Mouse (Mus musculus): ENCODE measurements around the gene Slc25a33. TPM values are rescaled to one million over a fixed set of nuclear protein-coding genes. Genes with fewer than 3 reads are reported as not detected.

The Slc25a33 gene
- polyA plus RNA-seq, 1 experiment = 0.09 TPM

DNA sequence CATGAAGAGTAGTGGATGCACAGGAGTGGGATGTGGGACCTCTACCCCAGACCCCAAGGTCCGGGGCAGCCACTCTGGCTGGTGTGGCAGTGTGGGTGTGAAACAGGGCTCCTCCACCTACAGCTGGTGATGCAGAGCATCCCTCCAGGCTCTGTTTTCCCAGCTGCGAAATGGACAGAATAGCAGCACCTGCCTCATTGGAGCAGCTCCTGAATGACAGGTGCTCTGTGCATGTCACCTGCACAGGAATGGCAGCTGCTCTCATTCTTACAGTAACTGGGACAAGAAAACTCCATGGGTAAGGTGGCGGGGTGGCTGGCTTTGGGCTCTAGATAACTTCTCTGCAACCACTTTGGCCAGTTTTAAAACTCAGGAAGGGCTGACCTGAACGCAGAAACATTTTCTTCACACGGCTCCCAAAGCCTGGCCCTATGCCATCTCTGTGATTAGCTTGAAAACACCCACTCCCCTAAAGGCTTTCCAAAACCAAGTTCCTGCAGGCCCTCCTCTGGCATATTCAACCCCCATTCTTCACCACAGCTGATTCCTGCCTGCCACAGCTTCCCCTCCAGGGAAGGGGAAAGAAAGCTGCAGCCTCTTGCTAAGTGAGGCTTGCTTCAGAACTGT is 38.3 kb downstream of the Slc25a33 start:
- Histone ChIP-seq H3K4me3 (replicated peaks) (no peak overlapping the region), H3K36me3 (ENCODE audit: control insufficient read depth) (peaks cover 26% of the 10 kb centered on the region), H3K4me1 (ENCODE audit: control insufficient read depth) (peaks cover 41% of the 10 kb centered on the region), H3K27me3 (ENCODE audit: control insufficient read depth) (no peaks in the 10 kb centered on the region), H3K9me3 (ENCODE audit: control insufficient read depth, low read length) (no peaks in the 10 kb centered on the region)
- TF ChIP-seq TAL1 (IDR thresholded peaks at IDR 0.05; ENCODE audit: low read length) (no peak), GATA1 (IDR thresholded peaks at IDR 0.05; ENCODE audit: low read length) (no peak)

DNA sequence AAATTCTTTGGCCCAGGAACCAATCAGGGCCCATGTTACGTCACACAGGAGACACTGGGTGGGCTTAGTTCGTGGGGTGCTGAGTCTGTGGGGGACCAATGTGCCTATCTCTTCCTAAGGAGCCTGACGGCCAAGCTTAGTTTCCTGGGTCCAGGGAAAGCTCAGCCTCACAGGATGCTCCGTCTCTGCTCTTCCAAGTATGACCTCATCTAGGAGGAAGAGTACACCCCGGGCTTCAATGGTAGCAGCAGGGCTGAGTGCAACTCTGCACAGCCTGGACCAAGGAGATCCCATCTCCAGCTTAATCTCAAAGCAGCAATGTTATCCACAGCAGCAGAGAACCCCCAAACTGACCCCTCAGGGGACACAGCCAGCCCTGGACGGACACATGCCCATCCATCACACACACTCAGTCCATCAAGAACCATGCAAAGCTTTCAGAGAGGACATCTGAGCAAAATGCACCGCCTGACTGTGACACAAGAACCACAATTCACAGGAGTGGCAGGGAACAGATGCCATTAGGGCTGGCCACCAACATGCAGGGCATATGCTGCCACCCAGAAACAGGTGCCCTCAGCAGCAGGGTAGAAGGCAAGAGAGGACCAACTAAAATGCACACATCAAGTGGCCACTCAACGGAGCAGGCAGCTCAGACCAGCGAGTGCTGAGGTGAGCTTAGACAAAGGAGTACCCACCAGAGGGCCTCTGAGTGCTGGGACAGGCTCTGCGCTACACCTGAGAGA is 39.2 kb downstream of the Slc25a33 start:
- H3K4me1 ChIP-seq (ENCODE audit: control insufficient read depth) = peaks cover 41% of the 10 kb centered on the region
- H3K36me3 ChIP-seq (ENCODE audit: control insufficient read depth) = peaks cover 31% of the 10 kb centered on the region
- H3K9me3 ChIP-seq (ENCODE audit: control insufficient read depth, low read length) = no peaks in the 10 kb centered on the region
- no peak overlapping the region for H3K4me3 ChIP-seq (replicated peaks)
- no peaks in the 10 kb centered on the region for H3K27me3 ChIP-seq (ENCODE audit: control insufficient read depth)
- TF ChIP-seq GATA1 (IDR thresholded peaks at IDR 0.05; ENCODE audit: low read length) (no peak), TAL1 (IDR thresholded peaks at IDR 0.05; ENCODE audit: low read length) (no peak)

DNA sequence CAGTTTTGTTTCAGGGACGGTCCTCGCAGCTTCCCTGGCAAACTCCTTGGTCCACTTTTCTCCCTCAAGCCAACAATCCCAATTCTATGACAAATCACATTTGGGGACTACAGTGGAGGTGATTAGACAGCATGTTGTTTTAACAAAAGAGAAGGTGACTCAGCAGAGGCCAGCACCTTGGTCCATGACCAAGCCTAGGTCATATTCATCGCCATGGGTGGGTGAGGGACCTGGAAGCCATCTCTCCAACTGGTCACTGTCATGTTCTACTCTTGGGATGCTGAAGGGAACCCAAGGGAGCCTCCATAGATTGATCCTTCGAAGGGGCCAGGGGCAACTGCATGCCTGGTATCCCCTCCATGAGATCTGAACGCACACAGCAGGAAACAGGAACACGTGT is 39.8 kb downstream of the Slc25a33 start:
- no peaks in the 10 kb centered on the region for H3K9me3 ChIP-seq (ENCODE audit: control insufficient read depth, low read length)
- H3K27me3 ChIP-seq (ENCODE audit: control insufficient read depth) = no peaks in the 10 kb centered on the region
- peaks cover 37% of the 10 kb centered on the region for H3K36me3 ChIP-seq (ENCODE audit: control insufficient read depth)
- H3K4me1 ChIP-seq (ENCODE audit: control insufficient read depth) = peaks cover 41% of the 10 kb centered on the region
- TF ChIP-seq TAL1 (IDR thresholded peaks at IDR 0.05; ENCODE audit: low read length) (no peak), GATA1 (IDR thresholded peaks at IDR 0.05; ENCODE audit: low read length) (no peak)
- H3K4me3 ChIP-seq (replicated peaks) = no peak overlapping the region

DNA sequence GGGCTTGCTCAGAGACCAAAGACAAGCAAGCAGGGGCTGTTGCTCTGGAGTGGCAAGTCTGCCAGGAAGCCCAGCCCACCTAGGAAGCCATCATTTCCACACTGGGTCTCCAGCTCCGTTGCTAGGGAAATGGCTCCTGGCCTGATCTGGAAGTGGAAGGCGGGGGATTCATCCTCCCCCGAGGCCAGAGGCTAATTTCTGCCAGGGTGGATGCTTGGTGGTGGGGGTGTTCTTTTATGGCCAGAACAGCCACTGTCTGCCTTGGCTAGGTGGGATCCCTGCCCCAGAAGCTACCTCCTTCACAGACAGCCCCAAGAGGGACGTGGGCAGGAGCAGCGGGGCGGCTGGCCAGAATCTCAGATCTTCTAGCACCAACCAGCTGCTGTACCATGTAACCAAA is 40.3 kb downstream of the Slc25a33 start:
- TF ChIP-seq TAL1 (IDR thresholded peaks at IDR 0.05; ENCODE audit: low read length) (no peak), GATA1 (IDR thresholded peaks at IDR 0.05; ENCODE audit: low read length) (no peak)
- Histone ChIP-seq H3K36me3 (ENCODE audit: control insufficient read depth) (peaks cover 42% of the 10 kb centered on the region), H3K4me1 (ENCODE audit: control insufficient read depth) (peaks cover 41% of the 10 kb centered on the region), H3K9me3 (ENCODE audit: control insufficient read depth, low read length) (no peaks in the 10 kb centered on the region), H3K27me3 (ENCODE audit: control insufficient read depth) (no peaks in the 10 kb centered on the region), H3K4me3 (replicated peaks) (no peak overlapping the region)

DNA sequence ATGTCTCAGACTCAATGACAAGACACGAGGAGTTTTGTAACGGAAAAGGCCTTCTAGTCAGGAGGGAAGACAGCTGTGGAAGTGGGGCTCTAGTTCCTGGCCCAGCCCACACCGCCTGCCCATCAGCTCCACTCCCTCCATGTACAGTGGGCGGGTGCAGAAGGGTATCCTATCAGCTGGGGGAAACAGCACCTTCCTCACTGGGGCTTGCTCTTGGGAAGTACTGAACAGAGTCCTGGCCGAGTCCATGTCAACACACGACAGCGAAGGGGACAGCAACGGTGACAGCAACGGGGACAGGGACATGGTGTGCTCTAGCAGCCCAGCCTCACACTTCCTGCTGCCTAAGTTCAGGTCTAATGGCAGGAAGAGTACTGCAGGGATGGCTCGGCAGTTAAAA is 41.3 kb downstream of the Slc25a33 start:
- H3K4me1 ChIP-seq (ENCODE audit: control insufficient read depth) = peaks cover 35% of the 10 kb centered on the region

DNA sequence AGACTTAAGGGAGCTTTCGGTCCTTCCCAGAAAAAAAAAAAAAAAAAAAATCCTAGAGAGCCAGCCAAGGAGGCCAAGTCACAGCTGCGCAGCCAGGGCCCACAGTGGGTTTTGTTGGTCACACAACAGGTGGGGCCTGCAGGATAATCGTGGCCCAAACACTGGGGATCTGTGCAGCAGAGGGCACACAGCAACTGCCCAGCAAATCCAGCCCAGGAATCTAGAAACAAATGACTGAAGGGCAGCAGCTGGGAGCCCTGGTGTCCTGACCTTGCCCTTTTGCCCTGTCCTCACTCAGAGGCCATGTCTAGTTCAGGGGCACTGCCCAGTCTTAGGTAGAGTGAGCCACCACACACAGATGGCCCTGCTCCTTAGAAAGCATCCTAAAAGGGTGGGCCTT is 41.8 kb downstream of the Slc25a33 start:
- TF ChIP-seq TAL1 (IDR thresholded peaks at IDR 0.05; ENCODE audit: low read length) (no peak), GATA1 (IDR thresholded peaks at IDR 0.05; ENCODE audit: low read length) (no peak)
- Histone ChIP-seq H3K4me3 (replicated peaks) (no peak overlapping the region), H3K36me3 (ENCODE audit: control insufficient read depth) (peaks cover 53% of the 10 kb centered on the region), H3K4me1 (ENCODE audit: control insufficient read depth) (peaks cover 31% of the 10 kb centered on the region), H3K27me3 (ENCODE audit: control insufficient read depth) (no peaks in the 10 kb centered on the region), H3K9me3 (ENCODE audit: control insufficient read depth, low read length) (no peaks in the 10 kb centered on the region)

More for the DNA sequence above, 41.3 kb downstream of the Slc25a33 start:
- TF ChIP-seq TAL1 (IDR thresholded peaks at IDR 0.05; ENCODE audit: low read length) (no peak), GATA1 (IDR thresholded peaks at IDR 0.05; ENCODE audit: low read length) (no peak)
- H3K27me3 ChIP-seq (ENCODE audit: control insufficient read depth) = no peaks in the 10 kb centered on the region
- no peaks in the 10 kb centered on the region for H3K9me3 ChIP-seq (ENCODE audit: control insufficient read depth, low read length)
- H3K36me3 ChIP-seq (ENCODE audit: control insufficient read depth) = peaks cover 48% of the 10 kb centered on the region
- H3K4me3 ChIP-seq (replicated peaks) = no peak overlapping the region

DNA sequence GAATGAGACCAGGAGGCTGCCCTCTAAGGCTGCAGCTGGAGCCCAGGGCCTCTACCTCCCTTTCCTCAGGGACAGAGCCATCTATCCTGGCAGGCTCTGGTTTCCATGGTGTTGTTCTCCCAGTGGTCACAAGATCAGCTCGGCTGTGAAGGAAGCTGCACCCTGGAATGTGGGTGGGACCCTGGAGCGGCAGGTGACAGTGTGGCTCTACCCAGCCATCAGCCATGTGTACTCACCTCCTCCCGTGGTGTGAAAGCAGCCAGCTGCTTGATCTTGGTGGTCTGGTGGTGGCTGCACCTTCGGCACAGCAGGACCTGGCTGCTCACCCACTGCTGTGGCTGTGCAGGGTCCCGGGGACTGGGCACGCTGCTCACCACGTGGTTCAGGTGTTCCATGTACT is 43.2 kb downstream of the Slc25a33 start:
- TF ChIP-seq TAL1 (IDR thresholded peaks at IDR 0.05; ENCODE audit: low read length) (no peak), GATA1 (IDR thresholded peaks at IDR 0.05; ENCODE audit: low read length) (no peak)
- no peak overlapping the region for H3K4me3 ChIP-seq (replicated peaks)
- H3K4me1 ChIP-seq (ENCODE audit: control insufficient read depth) = peaks cover 18% of the 10 kb centered on the region
- no peaks in the 10 kb centered on the region for H3K27me3 ChIP-seq (ENCODE audit: control insufficient read depth)
- no peaks in the 10 kb centered on the region for H3K9me3 ChIP-seq (ENCODE audit: control insufficient read depth, low read length)
- H3K36me3 ChIP-seq (ENCODE audit: control insufficient read depth) = peaks cover 68% of the 10 kb centered on the region

DNA sequence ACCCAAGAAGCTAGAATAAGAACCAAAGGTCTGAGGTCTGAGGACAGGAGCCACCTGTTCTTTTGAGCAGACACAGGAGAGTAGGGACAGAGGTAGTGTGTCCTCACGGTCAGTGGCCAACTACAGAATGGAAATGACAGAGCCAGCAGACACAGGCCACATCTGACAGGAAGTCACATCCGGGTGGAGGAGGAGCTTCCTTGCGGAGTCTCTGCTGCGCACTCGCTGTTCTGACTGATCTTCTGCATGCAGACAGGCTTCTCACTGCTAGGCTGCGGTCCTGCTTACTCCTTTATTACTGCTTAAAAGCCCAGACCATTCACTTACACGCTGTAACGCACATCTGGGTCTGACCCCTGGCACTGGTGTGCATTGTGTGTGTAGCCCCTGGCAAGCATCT is 45.3 kb downstream of the Slc25a33 start:
- H3K4me3 ChIP-seq (replicated peaks) = no peak overlapping the region
- peaks cover 13% of the 10 kb centered on the region for H3K4me1 ChIP-seq (ENCODE audit: control insufficient read depth)
- peaks cover 82% of the 10 kb centered on the region for H3K36me3 ChIP-seq (ENCODE audit: control insufficient read depth)
- no peaks in the 10 kb centered on the region for H3K9me3 ChIP-seq (ENCODE audit: control insufficient read depth, low read length)
- TF ChIP-seq GATA1 (IDR thresholded peaks at IDR 0.05; ENCODE audit: low read length) (no peak), TAL1 (IDR thresholded peaks at IDR 0.05; ENCODE audit: low read length) (no peak)
- no peaks in the 10 kb centered on the region for H3K27me3 ChIP-seq (ENCODE audit: control insufficient read depth)

DNA sequence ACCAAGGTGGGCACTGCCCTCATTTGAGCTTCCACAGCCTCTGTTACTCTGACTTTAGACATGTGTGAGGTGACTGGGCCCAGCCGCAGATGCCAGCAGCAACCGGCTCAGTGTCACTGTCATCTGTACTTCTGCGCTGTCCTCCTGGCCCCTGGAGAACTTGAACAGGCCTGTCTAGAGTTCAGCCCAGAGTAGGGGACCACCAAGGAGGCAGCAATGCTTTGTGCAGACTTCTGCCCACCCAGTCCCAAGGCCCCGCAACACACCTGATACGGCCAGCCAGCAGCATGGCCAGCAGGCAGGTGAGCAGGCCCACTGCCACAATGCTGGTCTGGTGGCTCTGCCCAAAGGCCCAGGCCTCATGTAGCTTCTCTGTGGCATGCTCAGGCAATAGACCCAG is 46.4 kb downstream of the Slc25a33 start:
- no peak for TF ChIP-seq GATA1 (IDR thresholded peaks at IDR 0.05; ENCODE audit: low read length)
- no peak for TF ChIP-seq TAL1 (IDR thresholded peaks at IDR 0.05; ENCODE audit: low read length)
- peaks cover 6% of the 10 kb centered on the region for H3K4me1 ChIP-seq (ENCODE audit: control insufficient read depth)
- peaks cover 85% of the 10 kb centered on the region for H3K36me3 ChIP-seq (ENCODE audit: control insufficient read depth)
- no peaks in the 10 kb centered on the region for H3K27me3 ChIP-seq (ENCODE audit: control insufficient read depth)
- H3K4me3 ChIP-seq (replicated peaks) = no peak overlapping the region
- H3K9me3 ChIP-seq (ENCODE audit: control insufficient read depth, low read length) = no peaks in the 10 kb centered on the region

All from erythroblast, embryonic 14.5 days (primary cell).